Mouse (Mus musculus): ENCODE results near the gene Ttc34. TPM values are rescaled to one million over a fixed set of nuclear protein-coding genes. Genes with fewer than 3 reads are reported as not detected.

Ttc34 gene
- polyA plus RNA-seq, 1 experiment from 2014 or later = 0.32 TPM

DNA sequence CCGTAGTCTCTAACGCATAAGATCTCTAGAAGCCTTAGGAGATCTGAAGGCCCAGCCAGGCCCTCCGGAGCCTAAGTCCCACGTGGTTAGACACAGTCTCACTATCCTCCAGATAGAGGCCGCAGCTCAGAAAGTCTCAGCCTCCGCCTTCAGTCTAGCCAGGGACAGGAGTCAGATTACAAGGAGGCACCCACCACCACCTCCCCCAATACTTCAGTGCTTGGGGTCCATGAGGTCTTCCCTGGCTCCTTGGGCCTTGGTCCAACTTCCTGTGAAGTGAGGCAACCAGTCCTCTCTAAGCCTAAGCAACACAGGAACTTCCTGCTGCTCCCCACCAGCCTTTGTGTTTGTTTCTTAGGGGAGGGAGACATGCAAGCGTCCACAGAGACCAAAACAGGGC is 11.0 kb upstream of the Ttc34 start:
- Histone ChIP-seq H3K4me1 (ENCODE audit: control insufficient read depth, insufficient read depth, low read length) (peaks cover 3% of the 10 kb centered on the region; the same call in 1 of the 2 replicates), H3K4me3 (ENCODE audit: low read depth, low read length) (no peak overlapping the region), H3K4me2 (ENCODE audit: low read depth, severe bottlenecking) (no peak overlapping the region), H3K27ac (replicated peaks; ENCODE audit: low read depth, low read length) (no peak overlapping the region), H3K27me3 (ENCODE audit: control insufficient read depth, insufficient read depth, low read length) (no peaks in the 10 kb centered on the region), H3K9ac (ENCODE audit: low read length) (no peak overlapping the region), H3K36me3 (ENCODE audit: control insufficient read depth, insufficient read depth, low read length) (no peaks in the 10 kb centered on the region), H3K9me3 (ENCODE audit: control insufficient read depth, low read length) (no peaks in the 10 kb centered on the region)
- DNase-seq (ENCODE audit: low spot score) (peak; percentile 42), ATAC-seq (ENCODE audit: insufficient number of reproducible peaks, low FRiP score, low TSS enrichment, low read depth) (peak; percentile 52)
- 52% methylated on average over 7 of the region's 7 CpGs for WGBS

DNA sequence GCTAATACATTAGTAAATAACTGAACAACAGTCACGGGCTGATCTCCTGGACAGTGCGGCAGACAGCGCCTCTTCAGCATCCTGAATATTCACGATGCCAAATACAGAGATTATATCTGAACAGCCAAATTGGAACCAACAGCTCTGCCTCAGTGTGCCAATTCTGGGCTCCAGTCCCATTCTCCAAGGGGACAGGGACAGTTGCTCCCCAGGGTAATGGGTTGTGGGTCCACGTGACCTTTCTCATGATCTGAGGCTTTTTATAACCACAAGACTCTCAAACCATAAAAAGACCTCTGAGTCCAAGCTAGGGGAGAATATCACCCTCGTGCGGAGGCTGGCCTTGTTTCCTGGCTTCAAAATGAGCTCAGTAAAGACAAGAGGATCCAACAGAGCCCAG is 10.1 kb upstream of the Ttc34 start:
- 85% methylated on average over 7 of the region's 7 CpGs for WGBS
- ATAC-seq (ENCODE audit: insufficient number of reproducible peaks, low FRiP score, low TSS enrichment, low read depth) = no peak
- H3K36me3 ChIP-seq (ENCODE audit: control insufficient read depth, insufficient read depth, low read length) = no peaks in the 10 kb centered on the region
- H3K27ac ChIP-seq (replicated peaks; ENCODE audit: low read depth, low read length) = no peak overlapping the region
- no peak overlapping the region for H3K4me3 ChIP-seq (ENCODE audit: low read depth, low read length)
- no peaks in the 10 kb centered on the region for H3K27me3 ChIP-seq (ENCODE audit: control insufficient read depth, insufficient read depth, low read length)
- no peak for DNase-seq (ENCODE audit: low spot score)
- peaks cover 3% of the 10 kb centered on the region; the same call in 1 of the 2 replicates for H3K4me1 ChIP-seq (ENCODE audit: control insufficient read depth, insufficient read depth, low read length)
- no peak overlapping the region for H3K4me2 ChIP-seq (ENCODE audit: low read depth, severe bottlenecking)
- no peak overlapping the region for H3K9ac ChIP-seq (ENCODE audit: low read length)
- no peaks in the 10 kb centered on the region for H3K9me3 ChIP-seq (ENCODE audit: control insufficient read depth, low read length)

DNA sequence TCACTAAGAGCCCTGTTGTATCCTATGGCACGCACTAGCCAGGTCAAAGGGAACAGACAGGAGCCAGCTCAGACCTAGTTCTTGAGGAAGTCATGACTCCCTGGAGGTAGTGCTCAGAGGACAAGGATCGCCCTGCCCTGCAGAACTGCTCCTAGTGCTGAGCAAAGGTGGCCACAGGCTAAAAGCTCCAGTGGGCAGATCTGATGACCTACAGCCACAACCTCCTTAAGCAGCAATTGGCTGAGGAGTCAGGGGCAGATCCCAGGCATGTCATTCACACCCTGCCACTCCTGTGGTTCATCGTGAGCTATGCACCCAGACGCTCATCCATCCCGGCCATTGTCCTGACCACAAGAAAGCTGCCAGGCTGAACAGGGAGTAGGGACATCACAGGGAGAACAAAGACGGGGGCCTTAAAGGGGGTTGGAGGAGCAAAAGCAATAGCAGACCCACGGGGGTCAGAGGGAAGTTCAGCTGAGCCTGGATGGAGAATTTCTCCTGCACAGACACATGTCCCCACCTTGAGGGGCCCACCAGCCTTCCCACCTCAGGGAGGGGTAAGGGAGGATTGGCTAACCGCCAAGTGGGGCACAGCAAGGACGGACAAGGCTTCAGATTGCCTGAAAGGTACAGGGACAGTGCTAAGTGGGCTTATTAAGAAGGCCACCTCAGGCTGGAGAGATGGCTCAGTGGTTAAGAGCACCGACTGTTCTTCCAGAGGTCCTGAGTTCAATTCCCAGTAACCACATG is 9.2 kb upstream of the Ttc34 start:
- 37% methylated on average over 10 of the region's 10 CpGs for WGBS
- DNase-seq (ENCODE audit: low spot score) (no peak), ATAC-seq (ENCODE audit: insufficient number of reproducible peaks, low FRiP score, low TSS enrichment, low read depth) (no peak)
- H3K27me3 ChIP-seq (ENCODE audit: control insufficient read depth, insufficient read depth, low read length) = no peaks in the 10 kb centered on the region
- H3K9me3 ChIP-seq (ENCODE audit: control insufficient read depth, low read length) = no peaks in the 10 kb centered on the region
- no peak overlapping the region for H3K9ac ChIP-seq (ENCODE audit: low read length)
- no peak overlapping the region for H3K4me3 ChIP-seq (ENCODE audit: low read depth, low read length)
- no peak overlapping the region for H3K27ac ChIP-seq (replicated peaks; ENCODE audit: low read depth, low read length)
- no peak overlapping the region for H3K4me2 ChIP-seq (ENCODE audit: low read depth, severe bottlenecking)
- H3K36me3 ChIP-seq (ENCODE audit: control insufficient read depth, insufficient read depth, low read length) = no peaks in the 10 kb centered on the region
- peaks cover 3% of the 10 kb centered on the region; the same call in 1 of the 2 replicates for H3K4me1 ChIP-seq (ENCODE audit: control insufficient read depth, insufficient read depth, low read length)

DNA sequence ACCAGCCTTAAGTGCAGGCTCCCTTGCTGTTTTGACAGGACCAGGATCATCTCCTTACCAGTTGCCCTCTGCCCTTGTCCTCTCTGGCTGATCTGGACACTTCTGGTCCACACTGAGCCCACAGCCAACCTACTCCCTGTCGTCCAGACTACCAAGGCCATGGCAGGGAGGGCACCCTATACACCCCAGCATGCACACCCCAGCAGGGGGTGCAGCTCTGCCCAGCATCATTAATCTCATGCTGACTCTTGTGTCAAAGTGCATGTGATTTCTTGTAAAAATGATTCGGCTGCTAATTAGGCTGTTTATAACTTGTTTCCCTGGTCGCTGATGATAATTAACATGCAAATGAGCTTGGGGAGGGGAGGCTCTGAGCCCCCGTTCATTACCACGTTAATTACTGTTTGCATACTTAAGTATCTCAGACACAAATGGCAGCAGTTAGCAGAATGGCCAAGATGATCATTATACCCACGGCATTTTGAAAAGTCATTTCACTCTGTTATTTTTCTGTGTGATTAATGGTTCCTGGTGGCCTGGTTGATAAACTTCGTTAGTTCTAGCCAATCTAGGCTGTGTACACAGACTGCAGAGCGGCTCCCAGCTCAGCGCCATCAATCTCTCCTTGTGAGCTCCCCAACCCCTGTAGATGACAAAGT is 5.2 kb upstream of the Ttc34 start:
- H3K27me3 ChIP-seq (ENCODE audit: control insufficient read depth, insufficient read depth, low read length) = no peaks in the 10 kb centered on the region
- ATAC-seq (ENCODE audit: insufficient number of reproducible peaks, low FRiP score, low TSS enrichment, low read depth) (no peak), DNase-seq (ENCODE audit: low spot score) (no peak)
- no peak overlapping the region for H3K27ac ChIP-seq (replicated peaks; ENCODE audit: low read depth, low read length)
- H3K9me3 ChIP-seq (ENCODE audit: control insufficient read depth, low read length) = no peaks in the 10 kb centered on the region
- H3K36me3 ChIP-seq (ENCODE audit: control insufficient read depth, insufficient read depth, low read length) = no peaks in the 10 kb centered on the region
- no peak overlapping the region for H3K4me2 ChIP-seq (ENCODE audit: low read depth, severe bottlenecking)
- WGBS = 51% methylated on average over 9 of the region's 9 CpGs
- H3K9ac ChIP-seq (ENCODE audit: low read length) = no peak overlapping the region
- 0 out of 2 replicates have a peak, but pooled peaks cover 3% of the 10 kb centered on the region for H3K4me1 ChIP-seq (ENCODE audit: control insufficient read depth, insufficient read depth, low read length)
- H3K4me3 ChIP-seq (ENCODE audit: low read depth, low read length) = no peak overlapping the region

DNA sequence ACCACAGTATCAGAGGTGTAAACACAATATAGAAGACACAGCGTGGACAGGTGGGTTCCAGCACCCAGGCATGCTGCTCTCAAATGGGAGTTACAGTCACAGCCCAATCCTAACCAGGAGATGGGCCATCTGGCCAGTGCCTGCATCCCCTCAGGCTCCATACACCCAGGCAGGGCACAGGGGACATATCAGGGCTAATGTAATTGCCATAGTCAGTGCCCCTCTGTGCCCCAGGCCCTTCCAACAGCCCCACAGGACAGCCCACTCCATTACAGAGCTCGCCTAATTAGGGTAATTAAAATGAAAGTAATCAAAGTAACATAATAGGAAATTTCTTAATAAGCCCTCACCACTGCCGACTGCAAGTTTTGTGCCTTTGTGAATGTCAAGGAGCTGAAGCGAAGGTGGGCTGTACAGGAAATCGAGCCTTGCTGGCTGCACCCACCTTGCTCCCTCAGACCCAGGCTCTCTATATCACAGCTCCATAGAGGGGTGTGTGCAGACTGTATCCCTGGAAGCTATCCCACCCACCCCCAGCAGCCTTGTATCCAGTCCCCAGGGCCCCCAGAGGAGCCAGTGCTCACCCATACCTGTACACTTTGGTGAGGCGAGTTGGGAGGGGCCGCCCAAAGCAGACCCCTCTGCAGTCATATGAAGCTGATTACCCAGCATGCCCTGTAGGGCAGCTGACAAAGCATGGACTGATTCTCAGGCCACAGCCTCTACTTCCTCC is 910 bp upstream of the Ttc34 start:
- peak; percentile 49; the same call in 1 of the 2 replicates for ATAC-seq (ENCODE audit: insufficient number of reproducible peaks, low FRiP score, low TSS enrichment, low read depth)
- no peak overlapping the region for H3K27ac ChIP-seq (replicated peaks; ENCODE audit: low read depth, low read length)

DNA sequence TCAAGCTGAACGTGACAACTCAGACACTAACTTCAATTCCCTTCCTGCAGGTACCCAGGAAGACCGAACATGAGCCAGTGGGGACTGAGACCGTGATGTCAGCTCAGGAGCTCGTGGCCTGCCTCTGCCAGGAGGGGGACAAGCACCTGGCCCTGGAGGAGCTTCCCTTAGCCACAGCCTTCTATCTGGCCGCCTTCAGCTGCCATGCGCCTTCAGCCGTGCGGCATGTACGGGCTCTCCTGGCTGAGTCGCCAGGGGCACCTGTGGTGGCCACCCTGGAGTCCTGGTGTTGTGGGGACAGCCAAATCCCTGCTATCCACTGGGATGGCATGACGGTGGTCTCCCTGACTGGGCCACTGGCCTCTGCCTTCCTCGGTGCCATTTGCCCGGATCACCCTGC is 1.5 kb downstream of the Ttc34 start:
- H3K27me3 ChIP-seq (ENCODE audit: control insufficient read depth, insufficient read depth, low read length) = no peaks in the 10 kb centered on the region
- no peaks in the 10 kb centered on the region for H3K36me3 ChIP-seq (ENCODE audit: control insufficient read depth, insufficient read depth, low read length)
- H3K9ac ChIP-seq (ENCODE audit: low read length) = no peak overlapping the region
- H3K9me3 ChIP-seq (ENCODE audit: control insufficient read depth, low read length) = no peaks in the 10 kb centered on the region
- no peak overlapping the region for H3K4me2 ChIP-seq (ENCODE audit: low read depth, severe bottlenecking)
- no peak overlapping the region for H3K4me3 ChIP-seq (ENCODE audit: low read depth, low read length)
- H3K27ac ChIP-seq (replicated peaks; ENCODE audit: low read depth, low read length) = no peak overlapping the region
- H3K4me1 ChIP-seq (ENCODE audit: control insufficient read depth, insufficient read depth, low read length) = 0 out of 2 replicates have a peak, but pooled peaks cover 3% of the 10 kb centered on the region
- DNase-seq (ENCODE audit: low spot score) (no peak), ATAC-seq (ENCODE audit: insufficient number of reproducible peaks, low FRiP score, low TSS enrichment, low read depth) (no peak)
- 87% methylated on average over 13 of the region's 13 CpGs for whole genome bisulfite sequencing

More for the DNA sequence above, 910 bp upstream of the Ttc34 start:
- Histone ChIP-seq H3K4me3 (ENCODE audit: low read depth, low read length) (no peak overlapping the region), H3K9me3 (ENCODE audit: control insufficient read depth, low read length) (no peaks in the 10 kb centered on the region), H3K4me2 (ENCODE audit: low read depth, severe bottlenecking) (no peak overlapping the region), H3K27me3 (ENCODE audit: control insufficient read depth, insufficient read depth, low read length) (no peaks in the 10 kb centered on the region), H3K9ac (ENCODE audit: low read length) (no peak overlapping the region), H3K4me1 (ENCODE audit: control insufficient read depth, insufficient read depth, low read length) (0 out of 2 replicates have a peak, but pooled peaks cover 3% of the 10 kb centered on the region), H3K36me3 (ENCODE audit: control insufficient read depth, insufficient read depth, low read length) (no peaks in the 10 kb centered on the region)
- no peak for DNase-seq (ENCODE audit: low spot score)
- WGBS = 74% methylated on average over 7 of the region's 7 CpGs

DNA sequence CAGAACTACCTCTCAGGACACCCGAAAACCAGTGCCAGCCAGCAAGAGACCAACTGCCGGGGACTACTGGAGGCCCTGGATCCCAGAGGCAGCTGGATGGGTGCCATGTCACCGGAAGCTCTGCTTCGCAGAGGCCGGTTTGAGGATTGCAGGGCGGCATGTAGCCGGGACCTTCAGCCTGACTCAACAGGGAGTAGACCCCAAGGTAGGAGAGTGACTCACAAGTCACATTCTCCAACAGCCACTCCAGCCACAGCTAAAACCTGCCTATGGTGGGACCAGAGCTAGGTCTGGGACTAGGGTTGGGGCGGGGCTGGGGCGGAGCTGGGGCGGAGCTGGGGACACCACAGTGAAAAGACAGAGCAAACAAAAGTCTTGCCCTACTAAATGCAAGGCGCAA is 2.1 kb downstream of the Ttc34 start:
- Histone ChIP-seq H3K27ac (replicated peaks; ENCODE audit: low read depth, low read length) (no peak overlapping the region), H3K27me3 (ENCODE audit: control insufficient read depth, insufficient read depth, low read length) (no peaks in the 10 kb centered on the region), H3K4me3 (ENCODE audit: low read depth, low read length) (no peak overlapping the region), H3K4me1 (ENCODE audit: control insufficient read depth, insufficient read depth, low read length) (0 out of 2 replicates have a peak, but pooled peaks cover 3% of the 10 kb centered on the region), H3K9me3 (ENCODE audit: control insufficient read depth, low read length) (no peaks in the 10 kb centered on the region), H3K4me2 (ENCODE audit: low read depth, severe bottlenecking) (no peak overlapping the region), H3K9ac (ENCODE audit: low read length) (no peak overlapping the region), H3K36me3 (ENCODE audit: control insufficient read depth, insufficient read depth, low read length) (no peaks in the 10 kb centered on the region)
- no peak for DNase-seq (ENCODE audit: low spot score)
- WGBS = 51% methylated on average over 11 of the region's 11 CpGs
- no peak for ATAC-seq (ENCODE audit: insufficient number of reproducible peaks, low FRiP score, low TSS enrichment, low read depth)

DNA sequence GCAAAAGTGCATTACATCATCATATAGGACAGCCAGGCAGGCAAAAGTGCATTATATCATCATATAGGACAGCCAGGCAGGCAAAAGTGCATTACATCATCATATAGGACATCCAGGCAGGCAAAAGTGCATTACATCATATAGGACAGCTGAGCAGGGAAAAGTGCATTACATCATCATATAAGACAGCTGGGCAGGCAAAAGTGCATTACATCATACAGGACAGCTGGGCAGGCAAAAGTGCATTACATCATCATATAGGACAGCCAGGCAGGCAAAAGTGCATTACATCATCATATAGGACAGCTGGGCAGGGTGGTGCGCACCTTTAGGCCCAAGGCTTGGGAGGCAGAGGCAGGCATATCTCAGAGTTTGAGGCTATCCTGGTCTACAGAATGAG is 15.4 kb downstream of the Ttc34 start:
- WGBS = 96% methylated on average over 1 of the region's 1 CpGs
- Histone ChIP-seq H3K4me1 (ENCODE audit: control insufficient read depth, insufficient read depth, low read length) (peaks cover 8% of the 10 kb centered on the region; the same call in 1 of the 2 replicates), H3K27ac (replicated peaks; ENCODE audit: low read depth, low read length) (no peak overlapping the region), H3K4me2 (ENCODE audit: low read depth, severe bottlenecking) (no peak overlapping the region), H3K4me3 (ENCODE audit: low read depth, low read length) (no peak overlapping the region), H3K9ac (ENCODE audit: low read length) (no peak overlapping the region), H3K9me3 (ENCODE audit: control insufficient read depth, low read length) (no peaks in the 10 kb centered on the region), H3K36me3 (ENCODE audit: control insufficient read depth, insufficient read depth, low read length) (no peaks in the 10 kb centered on the region), H3K27me3 (ENCODE audit: control insufficient read depth, insufficient read depth, low read length) (peaks cover 20% of the 10 kb centered on the region)
- no peak for ATAC-seq (ENCODE audit: insufficient number of reproducible peaks, low FRiP score, low TSS enrichment, low read depth)
- no peak for DNase-seq (ENCODE audit: low spot score)
